In genomic region chr12:112154476-112154875, GRCm38 (mm10) we compare ENCODE assay signal across 11 mouse cellular contexts. TPM values are rescaled to one million over a fixed set of nuclear protein-coding genes. Genes with fewer than 3 reads are reported as not detected.
DNase-seq lines count a peak whose midpoint lies in the region; ATAC-seq lines count a peak whose summit lies in the region.
"Had no signal": no experiment of that assay in that cellular context is flagged by ENCODE, and none has a peak within 500 bp of the region (broad histone marks: within the 10 kb centered on the region; RNA-seq: fewer than 3 reads in every experiment).

No protein-coding gene starts in this region.

- H3K4me3 ChIP-seq in lung, embryonic 16.5 days (ENCODE audit: low read length), result no peak overlapping the region
- no peak overlapping the region for H3K4me3 ChIP-seq in heart, embryonic 14.5 days (ENCODE audit: control insufficient read depth in 1 of 2, insufficient read depth in 1 of 2, low read depth in 1 of 2, low read length in 2 of 2)
- no peak overlapping the region for H3K4me3 ChIP-seq in midbrain, embryonic 13.5 days (replicated peaks)

- no peaks in the 10 kb centered on the region for H3K27me3 ChIP-seq in lung, embryonic 16.5 days (ENCODE audit: control insufficient read depth, insufficient read depth, low read depth, low read length)
- H3K27me3 ChIP-seq in heart, embryonic 14.5 days (ENCODE audit: control insufficient read depth, insufficient read depth, low read length), result no peaks in the 10 kb centered on the region
- H3K27me3 ChIP-seq in midbrain, embryonic 13.5 days, result peaks cover 15% of the 10 kb centered on the region

- peaks cover 10% of the 10 kb centered on the region for H3K4me1 ChIP-seq in lung, embryonic 16.5 days (replicated peaks; ENCODE audit: control insufficient read depth, insufficient read depth, low read length)
- H3K4me1 ChIP-seq in heart, embryonic 14.5 days (ENCODE audit: control insufficient read depth in 2 of 2, insufficient read depth in 2 of 2, low read length in 2 of 2), result peaks cover 30 to 36% of the 10 kb centered on the region in 2 experiments
- H3K4me1 ChIP-seq in midbrain, embryonic 13.5 days (replicated peaks), result peaks cover 92% of the 10 kb centered on the region

- DNase-seq in heart, adult 11 months, result peak; percentile 90
- no peak for DNase-seq in heart, adult 18-20 months
- DNase-seq in lung, postnatal 14 days, result no peak
- DNase-seq in spleen, adult 18-20 months, result no peak
- DNase-seq: cerebellum, adult 11-12 months; thymus, postnatal 4 days had no signal

- H3K9me3 ChIP-seq in lung, embryonic 16.5 days (ENCODE audit: control insufficient read depth, low read length), result no peaks in the 10 kb centered on the region
- H3K9me3 ChIP-seq in heart, embryonic 14.5 days (ENCODE audit: control insufficient read depth, low read length), result no peaks in the 10 kb centered on the region
- no peaks in the 10 kb centered on the region for H3K9me3 ChIP-seq in midbrain, embryonic 13.5 days

- 51% methylated on average over 5 of the region's 5 CpGs for WGBS in lung, embryonic 16.5 days
- 49% methylated on average over 4 of the region's 5 CpGs for WGBS in heart, embryonic 14.5 days
- 55% methylated on average over 4 of the region's 5 CpGs for WGBS in midbrain, embryonic 13.5 days

- H3K4me2 ChIP-seq in lung, embryonic 16.5 days (ENCODE audit: low read depth, low read length), result no peak overlapping the region
- 0 out of 2 replicates have a peak overlapping the region, but pooled peaks have one; percentile 18 for H3K4me2 ChIP-seq in heart, embryonic 14.5 days (ENCODE audit: low read length)
- H3K4me2 ChIP-seq in midbrain, embryonic 13.5 days (replicated peaks), result peak overlapping the region; percentile 14; the same call in 1 of the 2 replicates

- H3K9ac ChIP-seq in lung, embryonic 16.5 days (ENCODE audit: low read length), result no peak overlapping the region
- no peak overlapping the region; the same call in 1 of the 2 replicates for H3K9ac ChIP-seq in heart, embryonic 14.5 days (ENCODE audit: low read length)
- no peak overlapping the region for H3K9ac ChIP-seq in midbrain, embryonic 13.5 days (replicated peaks)
- H3K9ac ChIP-seq: liver, embryonic 14.5 days had no signal

- H3K36me3 ChIP-seq in lung, embryonic 16.5 days (ENCODE audit: control insufficient read depth, insufficient read depth, low read length), result no peaks in the 10 kb centered on the region
- 0 out of 2 replicates have a peak, but pooled peaks cover 8% of the 10 kb centered on the region for H3K36me3 ChIP-seq in heart, embryonic 14.5 days (ENCODE audit: control insufficient read depth, insufficient read depth, low read length)
- peaks cover 16% of the 10 kb centered on the region for H3K36me3 ChIP-seq in midbrain, embryonic 13.5 days

- peak overlapping the region; percentile 83; the same call in 1 of the 2 replicates for H3K27ac ChIP-seq in lung, embryonic 16.5 days (ENCODE audit: low read length)
- peak overlapping the region; percentile 29 to 73 for H3K27ac ChIP-seq in heart, embryonic 14.5 days (replicated peaks in 1 of 2; ENCODE audit: control insufficient read depth in 1 of 2, insufficient read depth in 1 of 2, low read depth in 2 of 2, low read length in 2 of 2)
- 0 out of 2 replicates have a peak overlapping the region, but pooled peaks have one; percentile 12 for H3K27ac ChIP-seq in midbrain, embryonic 13.5 days
- H3K27ac ChIP-seq: liver, embryonic 14.5 days had no signal

- no peak for ATAC-seq in lung, embryonic 16.5 days (ENCODE audit: low read depth)
- ATAC-seq in heart, embryonic 14.5 days (ENCODE audit: insufficient number of reproducible peaks, insufficient read depth, low FRiP score, low read depth), result no peak
- ATAC-seq in midbrain, embryonic 13.5 days, result no peak
- no peak for ATAC-seq in erythroblast, adult 5-6 weeks (replicated peaks; ENCODE audit: low FRiP score, poor library complexity, severe bottlenecking)

RNA-seq across cellular contexts. Expression of gene Kif26a, which starts 8.5 kb away (rescaled TPM):
- 1 to 10 TPM; 8.1 to 8.3 TPM for total RNA-seq in heart, adult 18-20 months (2021)
- polyA plus RNA-seq in lung, embryonic 16.5 days (2015; fragmentation: Nextera tagmentation; extraction: Ambion mirVana), result 3.0 and 3.1 TPM in 2 replicates
- 1.7 and 1.9 TPM in 2 replicates for polyA plus RNA-seq in heart, embryonic 14.5 days (2014; fragmentation: Nextera tagmentation; extraction: Ambion mirVana)
- polyA plus RNA-seq in midbrain, embryonic 13.5 days (2015; fragmentation: Nextera tagmentation; extraction: Ambion mirVana), result 7.0 and 11.4 TPM in 2 replicates
- total RNA-seq in erythroblast, adult 5-6 weeks (2015; ENCODE audit: low replicate concordance), result not detected in 2 replicates
- not detected in 2 replicates for total RNA-seq in erythroblast, adult 5-6 weeks (2017; ENCODE audit: low replicate concordance)

RNA-seq across cellular contexts. Expression of gene Aspg, which starts 48.0 kb away (rescaled TPM):
- 1 to 10 TPM in 1 of 2 experiments, under 1 TPM in 1; 0.17 to 4.3 TPM for total RNA-seq in heart, adult 18-20 months (2021)
- 2.5 and 3.2 TPM in 2 replicates for polyA plus RNA-seq in lung, embryonic 16.5 days (2015; fragmentation: Nextera tagmentation; extraction: Ambion mirVana)
- 0.15 TPM in 1 of 2 replicates, not detected in the other for polyA plus RNA-seq in heart, embryonic 14.5 days (2014; fragmentation: Nextera tagmentation; extraction: Ambion mirVana)
- polyA plus RNA-seq in midbrain, embryonic 13.5 days (2015; fragmentation: Nextera tagmentation; extraction: Ambion mirVana), result 0.52 and 0.90 TPM in 2 replicates
- total RNA-seq in erythroblast, adult 5-6 weeks (2015; ENCODE audit: low replicate concordance), result not detected in 2 replicates
- not detected in 2 replicates for total RNA-seq in erythroblast, adult 5-6 weeks (2017; ENCODE audit: low replicate concordance)

Comparison
In these comparisons a context has a peak if more than half of its experiments do, and no peak if none do; other contexts are left out.
1. H3K27ac ChIP-seq: peak in every context shown above with its lines; median percentile 83 in lung, embryonic 16.5 days; 51 in heart, embryonic 14.5 days; 12 in midbrain, embryonic 13.5 days.